Mouse (Mus musculus) liver, embryonic 14.5 days (tissue): ENCODE data around the gene Gfra1.

Experiments used
- CTCF ChIP-seq: IDR thresholded peaks from 2 replicates; pipeline ENCODE4 v1.5.1; 2016; ENCODE audit warnings: antibody characterized with exemption, low read depth, control low read depth
- EP300 ChIP-seq: IDR thresholded peaks from 2 replicates; pipeline ENCODE4 v1.6.1; 2016; ENCODE audit warnings: antibody characterized with exemption, low read depth

DNA sequence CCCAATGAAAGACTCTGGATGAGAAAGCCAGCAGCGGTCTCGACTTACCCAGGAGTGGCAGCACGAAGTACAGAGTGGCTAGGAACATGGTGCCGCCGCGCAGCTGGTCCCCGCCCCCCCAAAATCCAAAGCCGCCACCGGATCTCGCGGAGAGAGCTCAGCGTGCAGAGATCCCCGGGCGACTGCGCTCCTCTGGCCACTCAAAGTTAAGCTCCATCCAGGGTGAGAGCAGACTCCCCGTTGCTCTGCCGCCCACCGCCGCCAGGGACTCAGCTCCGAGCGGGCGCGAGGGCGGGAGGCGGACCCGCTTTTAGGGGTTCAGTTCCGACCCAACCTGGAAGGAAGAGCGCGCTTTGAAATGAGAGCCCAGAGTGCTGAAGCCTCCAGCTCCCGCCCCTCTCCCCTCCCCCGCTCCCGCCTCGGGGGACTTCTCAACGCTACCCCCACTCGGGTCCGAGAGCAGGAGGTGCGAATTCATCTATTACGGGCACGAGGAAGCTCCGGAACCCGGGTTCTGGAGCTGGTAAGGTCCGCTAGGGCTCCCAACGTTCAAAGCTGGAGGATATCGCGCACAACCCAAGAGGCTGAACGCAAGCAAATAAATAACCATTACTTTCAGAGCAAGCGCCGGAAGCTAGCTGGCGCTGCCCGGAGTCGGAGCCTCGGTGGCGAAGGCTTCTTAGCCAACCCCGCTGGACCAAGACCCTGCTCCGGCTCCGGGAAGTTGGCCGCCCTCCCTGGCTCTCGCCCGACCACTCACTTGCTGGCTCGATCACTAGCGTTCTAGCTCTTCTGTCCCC, 1.2 kb downstream of the Gfra1 start:
- no peak for TF ChIP-seq EP300
- no peak for TF ChIP-seq CTCF
